Mouse (Mus musculus) embryonic facial prominence, embryonic 10.5 days (tissue): Measurements from ENCODE around the gene Gm3250. TPM values are rescaled to one million over a fixed set of nuclear protein-coding genes. Genes with fewer than 3 reads are reported as not detected.

Source experiments
- DNase-seq: peaks from one replicate; pipeline ENCODE4 v3.0.0-alpha.2; 2017; ENCODE audit warnings: low spot score
- H3K27ac ChIP-seq: fragments of 300-500 bp; sonication (generic); replicated peaks from 2 replicates; pipeline ENCODE4 v1.5.1; 2016; ENCODE audit warnings: mild to moderate bottlenecking
- H3K27me3 ChIP-seq: fragments of 300-500 bp; sonication (generic); replicated peaks from 2 replicates; pipeline ENCODE4 v1.6.1; 2016; ENCODE audit warnings: low read depth, mild to moderate bottlenecking; ENCODE audit not compliant: poor library complexity, severe bottlenecking
- H3K36me3 ChIP-seq: fragments of 300-500 bp; sonication (generic); replicated peaks from 2 replicates; pipeline ENCODE4 v1.6.1; 2016; ENCODE audit warnings: mild to moderate bottlenecking, moderate library complexity
- H3K4me1 ChIP-seq: fragments of 300-500 bp; sonication (generic); 2 replicates; pipeline ENCODE4 v1.6.1; 2016
- H3K4me3 ChIP-seq: fragments of 300-500 bp; sonication (generic); 2 replicates; pipeline ENCODE4 v1.5.1; 2016; ENCODE audit warnings: mild to moderate bottlenecking, moderate library complexity
- H3K9me3 ChIP-seq: fragments of 300-500 bp; sonication (generic); 2 replicates; pipeline ENCODE4 v1.6.1; 2016; ENCODE audit warnings: mild to moderate bottlenecking
- WGBS: fragments of 180-500 bp; shearing (Covaris S2); methylation state at CpG from one replicate; pipeline ENCODE4 v1.1.7; 2016; 5-methylcytosine and 5-hydroxymethylcytosine counted together
- polyA plus RNA-seq: library from polyadenylated mRNA; unstranded; fragments of >200 nt; fragmentation: Nextera tagmentation; extraction: Ambion mirVana; gene quantifications from 2 replicates; pipeline ENCODE4 v1.2.1, GENCODE M21; 2016

Gene Gm3250
- polyA plus RNA-seq, 1 experiment from 2014 or later, result not detected

DNA sequence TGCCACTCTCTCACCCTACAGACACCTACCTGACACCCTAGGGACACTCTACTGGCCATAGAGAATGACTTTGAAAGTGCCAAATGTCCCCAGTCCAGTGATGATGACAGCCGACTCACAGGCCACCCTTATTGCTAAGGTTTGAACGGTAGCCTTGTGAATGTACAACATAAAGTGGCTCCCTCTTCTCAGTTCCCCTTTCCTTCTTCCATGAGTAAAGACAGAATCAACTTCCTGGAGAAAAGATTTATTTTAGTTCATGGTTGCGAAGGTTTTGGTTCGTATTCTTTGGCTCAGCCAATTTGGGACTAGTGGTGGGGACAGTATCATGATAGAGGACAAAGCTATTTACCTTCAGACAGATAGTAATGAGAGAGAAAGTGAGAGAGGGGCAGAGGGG, 43.4 kb downstream of the Gm3250 start:
- H3K36me3 ChIP-seq, result no peaks in the 10 kb centered on the region; the same call in 1 of the 2 replicates
- H3K4me1 ChIP-seq, result peaks cover 24% of the 10 kb centered on the region

DNA sequence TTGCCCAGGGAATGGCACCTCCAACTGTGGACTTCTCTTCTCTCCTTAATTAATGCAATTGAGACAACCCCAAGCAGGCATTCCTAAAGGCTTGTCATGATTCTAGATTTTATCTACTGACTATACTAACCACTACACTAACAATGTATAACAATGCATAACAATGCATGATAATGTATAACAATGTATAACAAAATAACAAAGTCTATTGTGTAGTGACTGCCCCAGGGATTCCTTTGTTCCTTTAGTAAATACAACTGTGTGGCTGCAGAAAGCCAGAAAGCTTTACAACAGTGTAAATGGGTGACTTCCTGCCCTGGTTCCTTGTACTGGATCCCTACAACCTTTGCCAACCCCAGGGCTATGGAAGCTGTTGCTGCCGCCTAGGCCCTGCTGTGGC, 46.4 kb downstream of the Gm3250 start:
- 82% methylated on average over 1 of the region's 1 CpGs for WGBS
- no peaks in the 10 kb centered on the region for H3K27me3 ChIP-seq
- no peak overlapping the region for H3K4me3 ChIP-seq
- peaks cover 8% of the 10 kb centered on the region; the same call in 1 of the 2 replicates for H3K4me1 ChIP-seq
- H3K36me3 ChIP-seq, result no peaks in the 10 kb centered on the region; the same call in 1 of the 2 replicates
- DNase-seq, result no peak
- H3K27ac ChIP-seq, result no peak overlapping the region
- peaks cover 10% of the 10 kb centered on the region; the same call in 1 of the 2 replicates for H3K9me3 ChIP-seq

More for the DNA sequence above, 43.4 kb downstream of the Gm3250 start:
- 90% methylated on average over 4 of the region's 4 CpGs for WGBS
- Histone ChIP-seq H3K27me3 (no peaks in the 10 kb centered on the region), H3K27ac (no peak overlapping the region), H3K9me3 (peaks cover 10% of the 10 kb centered on the region; the same call in 1 of the 2 replicates), H3K4me3 (no peak overlapping the region)
- DNase-seq, result no peak

Other genes with a start within 250 kb of the Gm3250 start
- gene Pttg1ip, start 200.8 kb downstream of the Gm3250 start, polyA plus RNA-seq, result 65.6 and 71.0 TPM in 2 replicates
- 419 and 445 TPM in 2 replicates for gene Sumo3, start 176.4 kb downstream of the Gm3250 start, polyA plus RNA-seq
- 1.9 and 8.0 TPM in 2 replicates for gene Gm49325, start 176.3 kb downstream of the Gm3250 start, polyA plus RNA-seq
- gene Ube2g2, start 160.3 kb downstream of the Gm3250 start, polyA plus RNA-seq, result 98.9 and 101 TPM in 2 replicates
- gene Tspear, start 96.0 kb downstream of the Gm3250 start, polyA plus RNA-seq, result 0.97 and 1.2 TPM in 2 replicates
- gene Gm19402, start 91.8 kb downstream of the Gm3250 start, polyA plus RNA-seq, result not detected in 2 replicates
- gene Gm9508, start 85.3 kb downstream of the Gm3250 start, polyA plus RNA-seq, result not detected in 2 replicates
- gene Gm10272, start 75.9 kb downstream of the Gm3250 start, polyA plus RNA-seq, result not detected in 2 replicates
- not detected in 2 replicates for gene Gm10024, start 71.1 kb downstream of the Gm3250 start, polyA plus RNA-seq
- gene Gm10142, start 66.7 kb downstream of the Gm3250 start, polyA plus RNA-seq, result not detected in 2 replicates
- gene Krtap12-1, start 61.9 kb downstream of the Gm3250 start, polyA plus RNA-seq, result not detected in 2 replicates
- gene Gm10100, start 56.1 kb downstream of the Gm3250 start, polyA plus RNA-seq, result not detected in 2 replicates
- gene Gm18596, start 39.9 kb downstream of the Gm3250 start, polyA plus RNA-seq, result not detected in 2 replicates
- gene Gm9736, start 31.2 kb downstream of the Gm3250 start, polyA plus RNA-seq, result not detected in 2 replicates
- gene Gm3233, start 22.9 kb downstream of the Gm3250 start, polyA plus RNA-seq, result not detected in 2 replicates
- gene Gm3238, start 11.2 kb downstream of the Gm3250 start, polyA plus RNA-seq, result not detected in 2 replicates
- gene Gm7138, start 5.6 kb downstream of the Gm3250 start, polyA plus RNA-seq, result not detected in 2 replicates
- not detected in 2 replicates for gene Gm7137, start 5.7 kb upstream of the Gm3250 start, polyA plus RNA-seq
- gene Gm9639, start 12.5 kb upstream of the Gm3250 start, polyA plus RNA-seq, result not detected in 2 replicates
- not detected in 2 replicates for gene Gm19668, start 16.6 kb upstream of the Gm3250 start, polyA plus RNA-seq
- gene Gm9507, start 29.3 kb upstream of the Gm3250 start, polyA plus RNA-seq, result not detected in 2 replicates
- not detected in 2 replicates for gene Gm2696, start 32.1 kb upstream of the Gm3250 start, polyA plus RNA-seq
- gene Krtap10-4, start 44.6 kb upstream of the Gm3250 start, polyA plus RNA-seq, result not detected in 2 replicates
- not detected in 2 replicates for gene Krtap10-10, start 53.4 kb upstream of the Gm3250 start, polyA plus RNA-seq
- not detected in 2 replicates for gene Gm36176, start 64.3 kb upstream of the Gm3250 start, polyA plus RNA-seq
- not detected in 2 replicates for gene Gm10318, start 70.3 kb upstream of the Gm3250 start, polyA plus RNA-seq
- gene Gm3285, start 79.4 kb upstream of the Gm3250 start, polyA plus RNA-seq, result not detected in 2 replicates
- 2.2 and 2.3 TPM in 2 replicates for gene Lrrc3, start 120.0 kb upstream of the Gm3250 start, polyA plus RNA-seq
- 0.54 and 0.85 TPM in 2 replicates for gene Trpm2, start 188.0 kb upstream of the Gm3250 start, polyA plus RNA-seq
- gene 1810043G02Rik, start 196.0 kb upstream of the Gm3250 start, polyA plus RNA-seq, result 31.0 and 33.7 TPM in 2 replicates
- 234 and 275 TPM in 2 replicates for gene Pfkl, start 227.5 kb upstream of the Gm3250 start, polyA plus RNA-seq